Mouse (Mus musculus) MEL (cell line): ENCODE results near the gene Pax4. TPM values are rescaled to one million over a fixed set of nuclear protein-coding genes. Genes with fewer than 3 reads are reported as not detected.
A peak's percentile ranks its signal among the peaks of the same experiment; 100 is the strongest.

Source experiments
- DNase-seq: peaks from one replicate; pipeline ENCODE4 v3.0.0; 2011; ENCODE audit warnings: low read depth, low spot score
- H3K27ac ChIP-seq: 2 replicates; pipeline ENCODE4 v1.5.1; 2012; ENCODE audit warnings: low read depth, mild to moderate bottlenecking, control low read depth, low read length, moderate library complexity; ENCODE audit not compliant: control insufficient read depth
- H3K27me3 ChIP-seq, 2 experiments: fragments of 150-350 bp in 1 of 2; sonication (generic) in 1 of 2; 2 replicates each; pipeline ENCODE4 v1.6.1; 2012; ENCODE audit warnings: low read length in 2 of 2, mild to moderate bottlenecking in 2 of 2, improper control_type of control experiment in 1 of 2, moderate library complexity in 1 of 2; ENCODE audit not compliant: insufficient read depth in 2 of 2, control insufficient read depth in 1 of 2
- H3K36me3 ChIP-seq, 2 experiments: 2 replicates each; pipeline ENCODE4 v1.6.1; 2012 to 2014; ENCODE audit warnings: low read length in 2 of 2, improper control_type of control experiment in 1 of 2, inconsistent platforms in 1 of 2, mild to moderate bottlenecking in 1 of 2; ENCODE audit not compliant: insufficient read depth in 2 of 2, control insufficient read depth in 1 of 2
- H3K4me1 ChIP-seq, 2 experiments: fragments of 150-350 bp in 1 of 2; sonication (generic) in 1 of 2; 2 replicates each; pipeline ENCODE4 v1.6.1; 2012; ENCODE audit warnings: low read length in 2 of 2, improper control_type of control experiment in 1 of 2, mild to moderate bottlenecking in 1 of 2; ENCODE audit not compliant: insufficient read depth in 2 of 2, control insufficient read depth in 1 of 2
- H3K4me3 ChIP-seq, 2 experiments: fragments of 150-350 bp in 1 of 2; sonication (generic) in 1 of 2; 2 replicates each; pipeline ENCODE4 v1.5.1; 2012; ENCODE audit warnings: low read depth in 2 of 2, low read length in 2 of 2, mild to moderate bottlenecking in 2 of 2, moderate library complexity in 2 of 2, control low read depth in 1 of 2, improper control_type of control experiment in 1 of 2; ENCODE audit not compliant: control insufficient read depth in 1 of 2, insufficient read depth in 1 of 2
- H3K79me2 ChIP-seq: 2 replicates; pipeline ENCODE4 v1.6.1; 2012; ENCODE audit warnings: mild to moderate bottlenecking, low read length, moderate library complexity; ENCODE audit not compliant: control insufficient read depth, poor library complexity, insufficient read depth
- H3K9ac ChIP-seq: 2 replicates; pipeline ENCODE4 v1.6.1; 2012; ENCODE audit warnings: low read depth, mild to moderate bottlenecking, control low read depth, low read length, moderate library complexity; ENCODE audit not compliant: control insufficient read depth, poor library complexity, severe bottlenecking
- H3K9me3 ChIP-seq: fragments of 150-350 bp; sonication (generic); replicated peaks from 2 replicates; pipeline ENCODE4 v1.6.1; 2012; ENCODE audit warnings: mild to moderate bottlenecking, low read length, improper control_type of control experiment, moderate library complexity; ENCODE audit not compliant: insufficient read depth
- BHLHE40 ChIP-seq: IDR thresholded peaks from 2 replicates; pipeline ENCODE4 v1.6.1; 2012; ENCODE audit warnings: low read depth, mild to moderate bottlenecking, inconsistent platforms, low read length, improper control_type of control experiment, borderline replicate concordance
- E2F4 ChIP-seq: IDR thresholded peaks from 2 replicates; pipeline ENCODE4 v1.6.1; 2011; ENCODE audit warnings: low read depth, low read length, improper control_type of control experiment, borderline replicate concordance
- ELF1 ChIP-seq: IDR thresholded peaks from 2 replicates; pipeline ENCODE4 v1.6.1; 2014; ENCODE audit warnings: low read depth, mild to moderate bottlenecking, inconsistent platforms, low read length, improper control_type of control experiment, moderate library complexity
- EP300 ChIP-seq, 2 experiments: IDR thresholded peaks; 2 replicates each; pipeline ENCODE4 v1.6.1; 2011; ENCODE audit warnings: improper control_type of control experiment in 2 of 2, low read length in 2 of 2, low read depth in 1 of 2, mild to moderate bottlenecking in 1 of 2
- ETS1 ChIP-seq: IDR thresholded peaks from 2 replicates; pipeline ENCODE4 v1.6.1; 2012; ENCODE audit warnings: low read depth, mild to moderate bottlenecking, inconsistent platforms, low read length, improper control_type of control experiment, moderate library complexity
- GABPA ChIP-seq: IDR thresholded peaks from 2 replicates; pipeline ENCODE4 v1.6.1; 2012; ENCODE audit warnings: low read depth, mild to moderate bottlenecking, inconsistent platforms, low read length, improper control_type of control experiment, moderate library complexity
- GATA1 ChIP-seq: IDR thresholded peaks from 2 replicates; pipeline ENCODE4 v1.6.1; 2011; ENCODE audit warnings: low read depth, low read length, improper control_type of control experiment
- HCFC1 ChIP-seq: IDR thresholded peaks from 2 replicates; pipeline ENCODE4 v1.6.1; 2012; ENCODE audit warnings: low read depth, mild to moderate bottlenecking, inconsistent platforms, low read length, improper control_type of control experiment, moderate library complexity
- JUND ChIP-seq: IDR thresholded peaks from 2 replicates; pipeline ENCODE4 v1.6.1; 2011; ENCODE audit warnings: low read depth, mild to moderate bottlenecking, improper control_type of control experiment, low read length
- MAX ChIP-seq: IDR thresholded peaks from 2 replicates; pipeline ENCODE4 v1.6.1; 2011; ENCODE audit warnings: low read length, improper control_type of control experiment
- MAZ ChIP-seq: IDR thresholded peaks from 2 replicates; pipeline ENCODE4 v1.6.1; 2012; ENCODE audit warnings: low read depth, mild to moderate bottlenecking, inconsistent platforms, low read length, improper control_type of control experiment
- MXI1 ChIP-seq: IDR thresholded peaks from 2 replicates; pipeline ENCODE4 v1.6.1; 2011; ENCODE audit warnings: mild to moderate bottlenecking, low read depth, low read length, improper control_type of control experiment
- MYC ChIP-seq: IDR thresholded peaks from 2 replicates; pipeline ENCODE4 v1.6.1; 2011; ENCODE audit warnings: low read depth, mild to moderate bottlenecking, low read length, improper control_type of control experiment, moderate library complexity
- NELFE ChIP-seq: IDR thresholded peaks from 2 replicates; pipeline ENCODE4 v1.6.1; 2011; ENCODE audit warnings: low read depth, low read length, improper control_type of control experiment
- NRF1 ChIP-seq: IDR thresholded peaks from 2 replicates; pipeline ENCODE4 v1.6.1; 2014; ENCODE audit warnings: low read depth, mild to moderate bottlenecking, inconsistent platforms, low read length, improper control_type of control experiment, moderate library complexity; ENCODE audit not compliant: poor library complexity, insufficient read depth, severe bottlenecking
- POLR2AphosphoS2 ChIP-seq: IDR thresholded peaks from 2 replicates; pipeline ENCODE4 v1.6.1; 2011; ENCODE audit warnings: low read length, improper control_type of control experiment
- TBP ChIP-seq: IDR thresholded peaks from 2 replicates; pipeline ENCODE4 v1.8.0; 2011; ENCODE audit warnings: low read depth, low read length, improper control_type of control experiment
- TCF12 ChIP-seq: IDR thresholded peaks from 2 replicates; pipeline ENCODE4 v1.6.1; 2014; ENCODE audit warnings: low read depth, mild to moderate bottlenecking, inconsistent platforms, low read length, improper control_type of control experiment, moderate library complexity
- UBTF ChIP-seq: IDR thresholded peaks from 2 replicates; pipeline ENCODE4 v1.6.1; 2012; ENCODE audit warnings: low read depth, mild to moderate bottlenecking, inconsistent platforms, low read length, improper control_type of control experiment, moderate library complexity, borderline replicate concordance; ENCODE audit not compliant: insufficient read depth
- USF1 ChIP-seq: IDR thresholded peaks from 2 replicates; pipeline ENCODE4 v1.6.1; 2014; ENCODE audit warnings: low read depth, mild to moderate bottlenecking, inconsistent platforms, low read length, improper control_type of control experiment, moderate library complexity
- ZC3H11A ChIP-seq: IDR thresholded peaks from 2 replicates; pipeline ENCODE4 v1.6.1; 2012; ENCODE audit warnings: low read depth, mild to moderate bottlenecking, inconsistent platforms, low read length, improper control_type of control experiment
- ZKSCAN1 ChIP-seq: IDR thresholded peaks from 2 replicates; pipeline ENCODE4 v1.6.1; 2012; ENCODE audit warnings: low read depth, mild to moderate bottlenecking, inconsistent platforms, low read length, improper control_type of control experiment, moderate library complexity
- ZNF384 ChIP-seq: IDR thresholded peaks from 2 replicates; pipeline ENCODE4 v1.6.1; 2012; ENCODE audit warnings: low read depth, mild to moderate bottlenecking, inconsistent platforms, low read length, improper control_type of control experiment
- polyA plus RNA-seq, 2 experiments: library from polyadenylated mRNA; stranded (reverse) in 1 of 2; unstranded in 1 of 2; fragments of >175 nt in 1 of 2; fragments of >200 nt in 1 of 2; gene quantifications; 2 replicates each; pipeline versions ENCODE4 v1.2.1 to v1.2.4; 2012; ENCODE audit warnings: low replicate concordance in 2 of 2, low read depth in 1 of 2; ENCODE audit not compliant: insufficient read length in 2 of 2, insufficient read depth in 1 of 2, missing spikeins in 1 of 2
- total RNA-seq: library from RNA; depleted of rRNA; stranded (reverse); fragments of 300-350 nt; gene quantifications from 2 replicates; pipeline ENCODE4 v1.2.3, GENCODE M21; 2012

The Pax4 gene
- total and polyA plus RNA-seq, 3 experiments: not detected

- TF ChIP-seq ELF1 (peak; percentile 94), GATA1 (no peak), MAX (peak; percentile 96), BHLHE40 (0 out of 2 replicates have a peak, but pooled peaks have one; percentile 19)
These were observed 31.0 kb upstream of the Pax4 start (continued) for GRCm38 (mm10) chr6:28479865-28480751.

- Histone ChIP-seq H3K4me3 (no peak within 1 kb of the TSS), H3K9me3 (no peaks in the 10 kb centered on the region), H3K79me2 (no peaks in the 10 kb centered on the region; the same call in none of the 2 replicates), H3K36me3 (peaks cover 0 to 13% of the 10 kb centered on the region in 2 experiments; a peak in 2 of 4 replicates), H3K4me1 (peaks cover 0 to 4% of the 10 kb centered on the region in 2 experiments; a peak in 2 of 4 replicates), H3K27ac (no peak within 1 kb of the TSS), H3K9ac (no peak within 1 kb of the TSS), H3K27me3 (peaks cover 0 to 3% of the 10 kb centered on the region in 2 experiments; a peak in 2 of 4 replicates)
- no peak for DNase-seq
- TF ChIP-seq ZNF384 (no peak), HCFC1 (no peak), ETS1 (no peak), MXI1 (no peak), EP300 (IDR thresholded peaks at IDR 0.05; ENCODE audit: low read depth in 1 of 2, low read length in 2 of 2) (no peak), MAZ (no peak), TCF12 (no peak), BHLHE40 (no peak), NELFE (no peak), TBP (no peak)
These were observed 25.7 kb upstream of the Pax4 start, which contains the start of gene Snd1 for GRCm38 (mm10) chr6:28474839-28475238. Snd1 (plus strand) TSS chr6:28475139.

GRCm38 (mm10) chr6:28474211-28474610 is 25.1 kb upstream of the Pax4 start:
- DNase-seq: no peak
- TF ChIP-seq POLR2AphosphoS2: no peak
- no peak for TF ChIP-seq HCFC1
- no peak for TF ChIP-seq ZC3H11A
- TF ChIP-seq NRF1: no peak
- no peak for TF ChIP-seq BHLHE40
- no peak for TF ChIP-seq E2F4
- no peak for TF ChIP-seq MYC
- no peak for TF ChIP-seq UBTF
- TF ChIP-seq USF1: no peak
- TF ChIP-seq ZKSCAN1: no peak
- no peak for TF ChIP-seq GABPA
- TF ChIP-seq JUND: no peak
- H3K9me3 ChIP-seq: no peaks in the 10 kb centered on the region
- H3K4me3 ChIP-seq: no peak overlapping the region
- no peak overlapping the region for H3K9ac ChIP-seq
- H3K79me2 ChIP-seq: no peaks in the 10 kb centered on the region; the same call in 1 of the 2 replicates
- H3K27me3 ChIP-seq: peaks cover 0 to 3% of the 10 kb centered on the region in 2 experiments; a peak in 2 of 4 replicates
- peaks cover 0 to 4% of the 10 kb centered on the region in 2 experiments; a peak in 2 of 4 replicates for H3K4me1 ChIP-seq
- H3K27ac ChIP-seq: no peak overlapping the region
- peaks cover 0 to 13% of the 10 kb centered on the region in 2 experiments; a peak in 2 of 4 replicates for H3K36me3 ChIP-seq
